Mouse (Mus musculus) megakaryocyte, embryonic 14.5 days (primary cell): ENCODE measurements around the gene Thop1.

Source experiments
- FLI1 ChIP-seq: IDR thresholded peaks from 2 replicates; pipeline ENCODE4 v1.6.1; 2012; ENCODE audit warnings: low read length, inconsistent platforms, mixed read lengths
- GATA1 ChIP-seq: IDR thresholded peaks from 3 replicates; pipeline ENCODE4 v1.6.1; 2012; ENCODE audit warnings: mixed read lengths, low read length, inconsistent platforms, borderline replicate concordance

GRCm38 (mm10) chr10:81021547-81022110, 48.2 kb upstream of the Thop1 start:
- TF ChIP-seq GATA1 (no peak), FLI1 (no peak)
